Mouse (Mus musculus): ENCODE results near the gene Vezt.

DNA sequence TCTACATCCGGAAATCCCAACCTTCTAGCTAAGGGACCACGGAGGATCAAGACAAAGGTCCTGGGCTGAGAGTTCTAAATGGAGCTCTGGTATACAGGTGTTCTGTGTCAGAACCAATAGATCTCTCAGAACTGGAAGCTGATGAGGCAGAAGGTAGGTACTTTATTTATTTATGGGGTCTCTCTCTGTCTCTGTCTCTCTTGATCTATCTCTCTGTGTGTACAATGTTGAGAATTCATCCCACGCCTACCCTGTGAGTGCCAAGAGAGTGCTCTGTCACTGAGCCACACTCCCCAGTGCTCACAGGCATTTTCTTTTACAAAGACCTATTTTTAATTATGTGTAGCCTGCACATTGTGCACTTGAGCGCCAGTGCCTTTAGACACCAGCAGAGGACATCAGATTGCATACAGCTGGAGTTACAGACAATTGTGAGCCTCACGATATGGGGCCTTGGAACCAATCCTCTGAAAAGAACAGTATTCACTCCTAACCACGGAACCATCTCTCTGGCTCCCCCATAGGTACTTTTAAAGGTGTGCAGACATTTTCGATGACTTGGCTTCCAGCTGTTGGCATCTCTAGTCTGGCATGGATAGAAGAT is 138.5 kb downstream of the Vezt start, which contains the start of gene Metap2:
- no peak for TF ChIP-seq CTCF (IDR thresholded peaks at IDR 0.05; ENCODE audit: extremely low read depth, insufficient read depth, low read length)
- no peak for TF ChIP-seq POLR2A (IDR thresholded peaks at IDR 0.05; ENCODE audit: extremely low read depth, insufficient read depth, low read length)
